Mouse (Mus musculus) G1E (cell line): ENCODE results near the gene Ush1c. TPM values are rescaled to one million over a fixed set of nuclear protein-coding genes. Genes with fewer than 3 reads are reported as not detected.

ENCODE experiments used
- ATAC-seq: 2 replicates; pipeline ENCODE4 v1.8.0; 2016; ENCODE audit warnings: mild to moderate bottlenecking; ENCODE audit not compliant: insufficient number of reproducible peaks, poor library complexity, low FRiP score, severe bottlenecking; ENCODE audit errors: extremely low read depth
- DNase-seq: peaks from one replicate; pipeline ENCODE4 v3.0.0; 2012; ENCODE audit warnings: low spot score
- H3K27me3 ChIP-seq: 2 replicates; pipeline ENCODE4 v1.6.1; 2012; ENCODE audit warnings: mild to moderate bottlenecking, low read length, inconsistent platforms; ENCODE audit not compliant: insufficient read depth
- H3K36me3 ChIP-seq: replicated peaks from 2 replicates; pipeline ENCODE3; 2012; ENCODE audit warnings: mild to moderate bottlenecking, inconsistent platforms
- H3K4me1 ChIP-seq: 2 replicates; pipeline ENCODE4 v1.6.1; 2012; ENCODE audit warnings: low read depth, low read length, inconsistent platforms, mixed read lengths; ENCODE audit not compliant: insufficient read depth
- H3K4me3 ChIP-seq: 2 replicates; pipeline ENCODE4 v1.5.1; 2012; ENCODE audit warnings: low read depth, mild to moderate bottlenecking, inconsistent platforms, low read length, moderate library complexity, mixed read lengths
- H3K9me3 ChIP-seq: replicated peaks from 2 replicates; pipeline ENCODE4 v1.6.1; 2012; ENCODE audit warnings: inconsistent platforms
- CTCF ChIP-seq: IDR thresholded peaks from 2 replicates; pipeline ENCODE4 v1.5.1; 2012; ENCODE audit warnings: low read depth, low read length, inconsistent platforms, mixed read lengths
- GATA1 ChIP-seq: IDR thresholded peaks from 2 replicates; pipeline ENCODE4 v1.6.1; 2012; ENCODE audit warnings: borderline replicate concordance, low read length, inconsistent platforms, mixed read lengths
- GATA2 ChIP-seq: IDR thresholded peaks from 2 replicates; pipeline ENCODE4 v1.6.1; 2012; ENCODE audit warnings: low read depth, low read length, inconsistent platforms, borderline replicate concordance
- POLR2AphosphoS5 ChIP-seq: IDR thresholded peaks from 2 replicates; pipeline ENCODE4 v1.6.1; 2012; ENCODE audit warnings: low read depth, low read length, inconsistent platforms; ENCODE audit not compliant: insufficient replicate concordance
- TAL1 ChIP-seq: conservative IDR thresholded peaks from 2 replicates; pipeline ENCODE4 v1.6.1; 2012; ENCODE audit warnings: low read depth, low read length, inconsistent platforms, mixed read lengths
- polyA plus RNA-seq: library from polyadenylated mRNA; stranded (reverse); fragments of >175 nt; gene quantifications from 2 replicates; pipeline ENCODE4 v1.2.3, GENCODE M21; 2012
- total RNA-seq, 2 experiments: library from RNA; stranded (forward) in 1 of 2; stranded (reverse) in 1 of 2; fragments of 200-1000 nt in 1 of 2; fragments of >200 nt in 1 of 2; fragmentation: Nextera tagmentation in 1 of 2; gene quantifications; 2 replicates each; pipeline ENCODE4 v1.2.3; 2014 to 2017

Ush1c gene
- total and polyA plus RNA-seq, 3 experiments: not detected

- TF ChIP-seq GATA2 (no peak), POLR2AphosphoS5 (no peak), TAL1 (no peak), CTCF (no peak), GATA1 (no peak)
- Histone ChIP-seq H3K36me3 (no peaks in the 10 kb centered on the region), H3K27me3 (peaks cover 2% of the 10 kb centered on the region; the same call in 1 of the 2 replicates), H3K4me1 (no peaks in the 10 kb centered on the region), H3K9me3 (no peaks in the 10 kb centered on the region), H3K4me3 (no peak overlapping the region)
- no peak for ATAC-seq
- no peak for DNase-seq
Measured at GRCm38 (mm10) chr7:46167901-46168300, 70.4 kb downstream of the Ush1c start.

GRCm38 (mm10) chr7:46165876-46166275 lies 72.4 kb downstream of the Ush1c start:
- DNase-seq (no peak), ATAC-seq (no peak)
- H3K9me3 ChIP-seq: no peaks in the 10 kb centered on the region
- no peaks in the 10 kb centered on the region for H3K36me3 ChIP-seq
- peaks cover 2% of the 10 kb centered on the region; the same call in 1 of the 2 replicates for H3K27me3 ChIP-seq
- no peak for TF ChIP-seq POLR2AphosphoS5
- TF ChIP-seq GATA1: no peak
- no peak for TF ChIP-seq TAL1
- no peak for TF ChIP-seq GATA2
- no peak for TF ChIP-seq CTCF
- no peaks in the 10 kb centered on the region for H3K4me1 ChIP-seq
- no peak overlapping the region for H3K4me3 ChIP-seq

GRCm38 (mm10) chr7:46162731-46163130 lies 75.6 kb downstream of the Ush1c start:
- Histone ChIP-seq H3K9me3 (no peaks in the 10 kb centered on the region), H3K36me3 (no peaks in the 10 kb centered on the region), H3K4me1 (no peaks in the 10 kb centered on the region), H3K27me3 (no peaks in the 10 kb centered on the region; the same call in 1 of the 2 replicates), H3K4me3 (no peak overlapping the region)
- no peak for DNase-seq
- TF ChIP-seq GATA1 (no peak), GATA2 (no peak), CTCF (no peak), TAL1 (no peak), POLR2AphosphoS5 (no peak)
- no peak for ATAC-seq

GRCm38 (mm10) chr7:46162132-46162727 lies 76.1 kb downstream of the Ush1c start:
- Histone ChIP-seq H3K36me3 (no peaks in the 10 kb centered on the region), H3K27me3 (no peaks in the 10 kb centered on the region; the same call in 1 of the 2 replicates), H3K4me3 (no peak overlapping the region), H3K9me3 (no peaks in the 10 kb centered on the region), H3K4me1 (no peaks in the 10 kb centered on the region)
- ATAC-seq (no peak), DNase-seq (no peak)
- TF ChIP-seq CTCF: no peak
- no peak for TF ChIP-seq TAL1
- no peak for TF ChIP-seq POLR2AphosphoS5
- TF ChIP-seq GATA1: no peak
- no peak for TF ChIP-seq GATA2

GRCm38 (mm10) chr7:46161615-46162014 lies 76.7 kb downstream of the Ush1c start:
- no peak for ATAC-seq
- TF ChIP-seq GATA1 (no peak), GATA2 (no peak), CTCF (no peak)
- Histone ChIP-seq H3K4me3 (no peak overlapping the region), H3K36me3 (no peaks in the 10 kb centered on the region), H3K27me3 (no peaks in the 10 kb centered on the region), H3K9me3 (no peaks in the 10 kb centered on the region), H3K4me1 (no peaks in the 10 kb centered on the region)
- no peak for DNase-seq

GRCm38 (mm10) chr7:46157746-46158145 lies 80.6 kb downstream of the Ush1c start:
- H3K4me1 ChIP-seq: no peaks in the 10 kb centered on the region
- H3K9me3 ChIP-seq: no peaks in the 10 kb centered on the region
- TF ChIP-seq GATA2 (no peak), GATA1 (no peak), CTCF (no peak), TAL1 (no peak), POLR2AphosphoS5 (no peak)
- no peaks in the 10 kb centered on the region for H3K36me3 ChIP-seq
- no peak overlapping the region for H3K4me3 ChIP-seq
- DNase-seq: no peak
- peaks cover 3% of the 10 kb centered on the region for H3K27me3 ChIP-seq
- ATAC-seq: no peak
